Mouse (Mus musculus): ENCODE measurements around the gene Lactbl1.

The Lactbl1 gene

DNA sequence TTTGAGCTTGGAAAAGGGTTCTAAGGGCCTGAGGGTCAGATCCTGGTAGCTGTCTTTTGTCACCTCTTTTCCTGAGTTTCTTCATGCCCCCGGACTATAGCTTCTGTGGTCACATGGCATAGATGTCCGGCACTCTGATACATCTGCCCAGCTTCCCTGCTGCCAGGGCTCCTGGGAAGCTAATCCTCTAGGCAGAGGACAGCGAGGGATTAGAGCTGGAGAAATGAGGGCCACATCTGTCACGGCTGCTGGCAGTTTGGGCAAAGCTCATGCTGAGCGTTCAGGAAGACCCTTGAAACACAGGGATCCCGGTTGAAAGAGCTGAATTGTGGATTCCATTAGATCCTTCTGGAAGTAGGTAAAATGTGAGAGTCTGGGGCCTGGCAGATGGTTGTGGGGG lies at the start of gene Lactbl1:
TSS of gene Lactbl1 (plus strand) at position 234 of the 400 bp plus-strand sequence.
- DNase-seq, result no peak

DNA sequence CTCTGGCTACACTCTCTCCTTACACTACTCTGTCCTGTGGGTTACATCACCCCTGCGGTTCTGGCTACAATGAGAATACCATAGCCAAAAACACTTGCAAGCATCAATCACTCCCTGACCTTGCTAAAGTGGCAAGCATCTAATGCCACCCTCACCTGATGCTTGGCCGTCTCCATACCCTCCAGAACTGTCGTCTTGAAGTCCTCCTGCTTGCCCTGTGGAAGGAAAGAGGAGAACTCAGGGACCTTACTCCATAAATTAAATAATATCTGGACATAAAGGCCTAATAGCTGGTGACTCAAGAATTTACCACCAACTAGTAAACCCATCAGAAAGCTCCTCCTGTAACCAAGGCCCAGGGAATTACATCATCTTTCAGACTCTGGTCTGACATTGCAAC lies 40.5 kb upstream of the Lactbl1 start:
- no peak for DNase-seq

DNA sequence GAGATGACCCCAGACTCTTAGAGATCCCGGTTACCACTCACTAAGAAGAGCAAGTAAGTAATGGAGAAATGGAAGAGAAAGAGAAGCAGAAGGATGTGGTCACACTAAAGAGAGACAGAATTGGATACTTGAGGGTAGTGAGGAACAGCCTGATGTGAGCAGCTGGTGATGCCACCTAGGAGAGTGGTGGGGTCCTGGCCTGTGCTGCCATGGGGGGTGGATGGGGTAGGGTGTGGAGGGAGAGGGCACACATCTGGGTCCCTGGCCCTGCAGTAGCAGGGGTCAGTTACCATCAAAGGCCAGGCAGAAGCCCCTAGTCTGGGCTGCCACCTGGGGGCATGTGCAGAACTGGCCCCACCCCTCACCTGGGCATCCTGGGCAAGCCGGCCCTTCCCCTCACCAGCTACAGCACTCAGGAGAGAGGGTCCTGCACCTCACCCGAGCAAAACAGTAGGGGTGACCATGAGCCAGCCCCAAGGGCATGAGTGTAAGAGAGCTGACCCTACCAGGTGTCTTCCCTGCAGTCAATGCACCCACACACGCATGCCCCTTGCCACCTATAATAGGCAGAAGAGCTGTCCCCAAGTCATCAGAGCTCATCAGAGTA lies 35.1 kb upstream of the Lactbl1 start:
- DNase-seq, result no peak

DNA sequence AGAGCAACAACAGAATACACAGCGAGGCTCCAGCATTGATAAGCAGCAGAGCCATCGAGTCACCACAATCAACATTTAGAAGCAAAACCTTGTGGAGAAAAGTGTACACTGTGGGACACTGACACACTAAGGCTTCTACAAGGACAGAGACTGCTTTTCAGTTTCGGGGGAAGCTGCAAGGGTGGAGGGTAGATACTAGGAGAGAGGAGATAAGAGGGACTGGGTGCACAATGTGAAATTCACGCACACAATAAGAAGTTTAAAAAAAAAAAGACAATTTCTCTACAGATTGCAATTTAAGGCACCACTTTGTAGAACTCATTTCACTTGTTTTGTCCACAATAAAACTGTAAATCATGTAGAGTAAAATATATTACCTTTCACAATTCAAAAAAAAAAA lies 34.4 kb upstream of the Lactbl1 start:
- no peak for DNase-seq

DNA sequence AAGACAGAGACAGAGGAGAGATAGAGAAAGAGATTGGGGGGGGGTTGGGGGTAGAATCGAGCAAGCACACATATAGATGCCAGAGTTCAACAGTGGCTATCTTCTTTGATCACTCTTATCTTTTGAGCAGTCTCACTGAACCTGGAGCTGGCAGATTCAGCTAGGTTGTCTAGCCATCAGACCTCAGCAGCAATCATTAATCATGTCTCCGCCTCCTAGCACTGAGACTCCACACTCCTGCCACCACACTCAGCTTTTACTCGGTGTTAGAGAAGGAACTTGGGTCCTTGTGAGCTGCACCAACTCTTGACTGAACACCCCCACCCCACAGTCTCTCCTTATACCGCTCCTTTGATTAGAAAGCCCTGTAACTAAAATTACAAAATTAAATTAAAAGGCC lies 30.3 kb upstream of the Lactbl1 start:
- DNase-seq, result no peak

DNA sequence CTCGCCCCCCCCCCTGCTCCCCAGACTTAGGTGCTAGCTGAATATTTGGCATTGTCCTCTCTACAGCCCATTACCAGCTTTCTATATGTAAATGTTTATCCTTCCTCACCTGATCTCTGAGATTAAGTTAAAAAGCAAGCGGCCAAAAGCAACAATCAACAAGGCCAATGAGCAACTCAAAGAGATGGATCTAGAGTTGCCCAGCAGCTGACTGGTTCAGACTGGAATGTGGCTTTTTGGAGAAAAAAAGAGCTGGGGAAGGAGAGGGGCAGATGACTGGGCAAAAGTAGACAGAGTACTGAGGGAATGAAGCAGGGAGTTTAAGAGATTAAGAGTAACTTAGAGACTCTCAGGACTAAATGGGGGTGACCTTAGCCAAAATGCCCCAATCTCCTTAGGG lies 28.4 kb upstream of the Lactbl1 start:
- DNase-seq, result no peak

DNA sequence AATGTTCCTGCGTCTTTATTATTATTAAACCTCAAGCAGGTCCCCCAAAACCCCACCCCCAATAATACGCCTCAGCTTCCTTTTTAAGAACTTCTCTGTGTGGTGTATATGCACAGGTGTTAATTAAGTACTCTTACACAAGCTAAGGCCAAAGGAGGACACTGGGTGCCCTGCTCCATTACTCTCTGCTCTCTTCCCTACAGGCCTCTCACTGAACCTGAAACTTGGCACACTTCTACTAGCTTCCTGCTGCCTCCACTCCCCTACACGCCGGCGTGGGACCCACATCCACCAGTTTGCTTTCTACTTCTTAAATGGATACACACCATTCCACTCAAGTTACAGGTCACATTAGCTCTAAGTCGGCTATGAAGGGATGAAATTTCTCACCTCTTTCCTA lies 27.2 kb upstream of the Lactbl1 start:
- DNase-seq, result no peak

DNA sequence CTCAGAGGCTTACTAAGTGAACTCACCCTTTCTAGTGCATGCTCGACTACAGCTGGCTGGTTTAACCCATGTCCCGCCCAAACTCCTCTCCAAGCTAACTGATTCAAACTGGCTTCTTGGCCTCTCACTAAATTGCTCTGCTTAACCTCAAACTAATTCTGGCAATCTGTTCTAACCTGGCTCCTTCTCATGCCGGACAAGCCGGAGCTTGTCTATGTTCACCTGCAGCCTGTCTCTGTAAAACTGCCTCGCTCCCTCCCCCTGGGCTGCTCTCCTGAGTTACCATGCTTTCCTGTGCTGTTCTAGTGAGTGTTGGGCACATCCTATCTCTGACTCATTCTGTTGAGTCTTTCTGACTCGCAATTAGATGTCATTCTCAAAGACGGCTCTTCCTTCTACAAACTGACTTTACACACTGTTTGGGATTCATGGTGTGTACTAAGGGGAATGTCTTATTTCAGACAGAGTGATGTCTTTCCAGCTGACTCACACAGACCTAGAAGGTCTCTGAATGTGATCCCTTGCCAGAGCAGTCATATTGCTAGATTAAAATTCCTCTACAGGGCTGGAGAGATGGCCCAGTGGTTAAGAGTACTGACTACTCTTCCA lies 24.0 kb upstream of the Lactbl1 start:
- DNase-seq, result no peak

DNA sequence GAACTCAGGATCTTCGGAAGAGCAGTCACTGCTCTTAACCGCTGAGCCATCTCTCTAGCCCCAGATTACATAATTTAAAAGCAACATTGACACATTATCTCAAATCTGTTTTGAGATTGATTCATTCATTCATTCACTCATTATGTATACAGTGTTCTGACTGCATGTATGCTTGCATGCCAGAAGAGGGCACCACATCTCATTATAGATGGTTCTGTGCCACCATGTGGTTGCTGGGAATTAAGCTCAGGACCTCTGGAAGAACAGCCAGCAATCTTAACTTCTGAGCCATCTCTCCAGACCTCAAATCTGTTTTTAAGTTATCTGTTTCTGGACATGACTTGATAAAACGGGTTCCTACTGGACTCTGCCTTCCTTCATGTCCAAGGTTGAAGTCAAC lies 22.6 kb upstream of the Lactbl1 start:
- no peak for DNase-seq

DNA sequence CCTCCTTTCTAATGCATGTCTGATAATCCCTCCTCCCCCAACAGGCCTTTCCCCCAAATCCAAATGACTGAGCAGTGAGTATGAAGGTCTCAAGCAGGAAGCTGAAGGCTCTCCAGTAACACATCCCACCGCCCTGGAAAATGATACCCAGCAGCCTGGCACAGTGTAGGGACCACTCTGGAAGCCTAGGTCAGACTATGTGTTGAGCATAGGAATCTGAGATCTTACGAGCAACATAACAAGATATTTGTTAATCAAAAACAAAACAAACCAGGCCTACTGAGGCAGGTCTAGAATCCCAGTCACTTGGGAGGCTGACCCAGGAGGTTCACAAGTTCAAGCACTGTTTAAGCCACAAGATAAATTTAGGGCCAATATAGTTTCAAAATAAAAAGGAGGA lies 21.9 kb upstream of the Lactbl1 start:
- DNase-seq, result no peak

DNA sequence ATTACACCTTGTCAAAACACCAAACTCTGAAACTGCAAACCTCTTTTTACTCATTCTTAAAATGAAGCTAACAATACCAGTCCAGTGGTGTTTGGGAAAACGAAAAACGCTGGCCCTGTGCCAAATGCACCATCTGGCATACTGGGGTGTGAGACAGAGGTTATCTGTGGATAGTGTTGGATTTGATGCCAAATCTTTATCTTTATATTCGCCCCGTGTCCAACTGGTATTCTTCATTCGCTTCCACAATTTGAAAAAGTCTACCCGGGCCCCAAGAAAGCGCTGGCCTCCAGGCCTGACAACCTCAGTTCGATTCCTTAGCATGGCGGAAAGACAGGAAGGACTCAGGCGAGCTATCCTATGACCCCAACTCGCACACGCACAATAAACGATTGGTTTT lies 20.9 kb upstream of the Lactbl1 start:
- peak; percentile 31 for DNase-seq

DNA sequence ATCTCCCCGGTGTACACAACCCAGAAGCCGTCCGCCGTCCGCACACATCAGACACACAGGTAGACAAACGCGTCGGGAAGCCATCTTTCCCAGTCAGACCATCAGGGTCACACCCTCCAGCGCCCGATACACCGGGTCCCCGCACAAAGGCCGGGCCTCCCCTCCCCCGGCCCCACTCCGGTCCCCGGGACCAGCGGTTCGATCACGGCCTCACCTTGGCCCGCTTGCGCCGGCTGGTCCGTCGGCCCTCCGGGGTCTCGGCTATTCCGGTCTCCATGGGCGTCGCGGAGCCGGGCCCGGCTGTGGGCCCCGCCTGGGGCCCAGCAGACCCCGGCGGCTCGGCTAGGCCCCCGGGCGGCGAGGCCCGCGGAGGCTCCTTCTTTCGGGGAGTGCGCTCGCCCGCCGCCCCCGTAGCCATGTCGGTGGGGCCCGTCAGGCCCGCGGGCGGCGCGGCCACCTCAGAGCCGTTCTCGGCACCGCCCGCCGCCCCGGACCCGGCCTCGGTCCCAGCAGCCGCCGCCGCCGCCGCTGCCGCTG lies 20.3 kb upstream of the Lactbl1 start:
- DNase-seq, result no peak

DNA sequence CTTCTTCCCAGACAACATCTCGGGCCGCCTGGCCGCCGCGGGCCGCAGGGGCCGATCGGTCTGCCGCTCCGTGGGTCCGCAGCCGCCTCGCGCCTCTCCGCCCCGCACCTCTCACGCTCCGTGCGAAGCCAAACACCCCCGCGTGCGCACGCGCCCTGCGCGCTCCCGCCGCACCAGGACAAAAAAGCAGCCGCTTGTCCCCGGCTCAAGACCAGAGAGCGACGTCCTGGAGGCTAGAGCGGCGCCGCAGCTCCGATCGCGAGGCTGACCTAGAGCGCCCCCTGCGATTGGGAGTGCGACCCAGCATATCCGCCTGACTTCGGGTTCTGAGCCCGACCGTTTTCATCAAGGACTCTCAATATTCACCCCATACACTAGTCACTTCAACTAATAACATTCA lies 19.9 kb upstream of the Lactbl1 start, which contains the start of gene Kdm1a:
TSS of gene Kdm1a (minus strand) at position 156 of the 400 bp plus-strand sequence.
- peak; percentile 93 for DNase-seq

DNA sequence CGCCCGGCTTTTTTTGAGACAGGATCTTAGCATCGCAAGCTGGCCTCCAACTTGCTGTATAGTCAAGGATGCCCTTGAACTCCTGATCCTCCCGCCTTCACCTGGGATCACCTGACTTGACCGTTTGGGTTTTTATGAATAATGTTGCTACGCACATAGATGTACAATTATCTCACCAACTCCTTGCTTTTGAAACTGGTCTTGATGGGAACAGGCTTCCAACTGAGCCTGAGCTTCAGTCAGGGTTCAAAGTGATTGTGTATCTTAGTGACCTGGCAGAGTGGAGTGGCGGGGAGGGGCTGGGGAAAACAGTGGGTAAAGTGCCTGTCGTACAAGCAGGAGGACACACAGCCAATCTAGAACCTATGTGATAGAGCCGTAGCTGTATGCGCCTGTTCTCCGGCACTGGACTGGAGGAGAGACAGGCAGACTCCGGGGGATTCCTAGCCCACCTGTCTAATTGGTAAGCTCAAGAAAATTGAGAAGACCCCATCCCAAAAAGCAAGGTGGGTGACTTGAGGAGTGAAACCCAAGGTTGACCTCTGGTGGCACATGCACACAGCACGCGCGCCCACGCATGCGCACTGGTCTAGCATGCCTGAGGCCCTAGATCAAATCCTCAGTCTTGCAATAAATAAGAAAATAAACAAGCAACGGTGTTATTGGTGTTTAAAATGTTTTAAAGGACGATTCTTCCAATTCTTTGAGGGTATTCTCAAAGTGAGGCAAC lies 16.5 kb upstream of the Lactbl1 start:
- DNase-seq, result no peak

DNA sequence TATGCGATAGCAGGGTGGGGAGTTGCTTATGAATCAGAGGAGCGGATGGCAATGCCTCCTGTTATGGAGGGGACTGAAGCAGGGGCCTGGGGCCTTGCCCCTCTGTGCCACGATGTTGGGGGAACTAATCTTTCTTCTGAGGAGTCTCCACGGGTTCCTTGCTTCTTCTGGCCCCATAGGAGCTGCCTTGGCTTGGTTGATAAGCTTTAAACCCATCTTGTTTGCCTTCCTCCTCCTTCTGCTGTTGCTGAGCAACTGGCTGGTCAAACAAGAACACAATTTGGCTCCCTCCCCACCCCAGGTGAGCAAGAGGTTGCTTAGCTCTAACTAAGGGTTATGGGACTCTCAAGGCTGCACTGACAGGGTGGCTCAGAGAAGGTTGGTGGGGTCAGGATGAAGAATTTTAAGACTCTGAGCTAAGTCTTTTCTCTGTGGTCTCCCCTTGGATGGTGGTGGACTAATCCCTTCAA lies 12.0 kb upstream of the Lactbl1 start, which contains the start of gene Tex46:
TSS of gene Tex46 (plus strand) at position 51 of the 470 bp plus-strand sequence.
- DNase-seq, result no peak

DNA sequence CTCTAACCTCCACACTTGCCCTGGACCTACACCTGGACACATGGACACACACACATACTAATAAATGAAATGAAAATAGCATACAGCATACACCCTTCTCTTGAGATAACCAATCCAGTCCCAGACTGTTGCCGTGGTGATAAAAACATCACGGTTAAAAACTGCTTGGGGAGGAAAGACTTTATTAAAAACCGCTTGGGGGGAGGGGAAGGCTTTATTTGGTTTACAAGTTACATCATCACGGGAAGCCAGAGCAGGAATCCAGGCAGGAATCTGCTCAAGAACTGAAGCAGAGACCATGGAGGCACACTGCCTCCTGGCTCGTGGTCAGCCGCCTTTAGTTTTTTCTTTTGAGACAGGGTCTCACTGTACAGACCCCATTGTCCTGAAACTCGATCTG lies 8.8 kb upstream of the Lactbl1 start:
- no peak for DNase-seq

DNA sequence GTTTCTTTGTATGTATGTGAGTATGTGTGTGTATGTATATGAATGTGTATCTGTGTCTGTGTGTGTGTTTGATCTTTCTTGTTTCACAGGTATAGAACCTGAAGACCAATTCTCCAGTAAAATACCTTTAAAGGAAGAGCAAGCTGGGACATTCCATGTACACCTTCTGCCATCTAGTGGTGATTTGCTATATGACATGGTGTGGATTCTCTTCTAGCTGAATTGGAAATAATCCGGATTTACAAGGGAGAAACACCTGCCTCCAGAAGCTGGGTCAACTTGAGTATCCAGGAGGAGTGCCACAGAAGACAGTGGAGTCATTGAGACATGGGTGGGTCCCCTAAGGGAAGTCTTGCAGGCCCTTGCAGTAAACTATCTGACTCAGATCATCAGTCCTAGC lies 1.1 kb upstream of the Lactbl1 start:
- DNase-seq, result peak; percentile 35

DNA sequence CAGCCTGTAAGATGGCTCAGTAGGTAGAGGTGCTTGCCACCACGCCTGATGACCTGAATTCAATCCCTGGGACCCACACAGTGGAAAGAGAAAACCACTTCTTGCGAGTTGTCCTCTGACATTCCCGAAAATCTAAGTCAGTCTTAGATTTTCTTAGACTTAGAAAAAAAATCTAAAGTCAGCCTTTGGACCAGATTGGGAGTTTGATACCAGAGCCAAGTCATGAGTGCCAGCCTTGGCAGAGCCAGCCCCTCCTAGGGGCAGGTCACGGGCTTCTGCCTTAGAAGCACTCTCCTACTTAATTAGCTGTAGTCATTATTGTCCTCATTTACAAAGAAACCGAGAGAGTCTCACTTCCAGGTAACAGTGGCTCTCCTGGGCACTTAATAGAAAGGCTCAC lies 465 bp upstream of the Lactbl1 start:
- no peak for DNase-seq

DNA sequence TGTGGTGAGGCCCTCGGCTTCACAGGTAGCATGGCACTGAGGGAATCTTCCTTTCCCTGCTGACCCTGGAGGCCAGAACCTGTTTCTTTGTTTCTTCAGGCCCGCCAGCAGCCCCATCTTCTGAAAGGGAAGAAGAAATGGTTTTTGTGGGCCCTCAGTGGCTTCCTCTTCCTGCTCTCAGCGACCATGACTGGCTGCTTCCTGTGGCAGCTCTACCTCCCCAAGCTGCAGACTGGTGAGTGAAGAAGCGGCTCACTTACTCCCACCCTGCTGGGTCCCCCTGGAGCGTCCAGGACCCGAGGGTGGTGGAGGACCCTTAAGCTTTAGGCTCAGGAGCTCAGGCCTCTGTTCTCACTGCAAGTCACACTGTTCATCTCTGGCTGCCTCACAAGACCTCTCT lies 4.2 kb downstream of the Lactbl1 start:
- no peak for DNase-seq

DNA sequence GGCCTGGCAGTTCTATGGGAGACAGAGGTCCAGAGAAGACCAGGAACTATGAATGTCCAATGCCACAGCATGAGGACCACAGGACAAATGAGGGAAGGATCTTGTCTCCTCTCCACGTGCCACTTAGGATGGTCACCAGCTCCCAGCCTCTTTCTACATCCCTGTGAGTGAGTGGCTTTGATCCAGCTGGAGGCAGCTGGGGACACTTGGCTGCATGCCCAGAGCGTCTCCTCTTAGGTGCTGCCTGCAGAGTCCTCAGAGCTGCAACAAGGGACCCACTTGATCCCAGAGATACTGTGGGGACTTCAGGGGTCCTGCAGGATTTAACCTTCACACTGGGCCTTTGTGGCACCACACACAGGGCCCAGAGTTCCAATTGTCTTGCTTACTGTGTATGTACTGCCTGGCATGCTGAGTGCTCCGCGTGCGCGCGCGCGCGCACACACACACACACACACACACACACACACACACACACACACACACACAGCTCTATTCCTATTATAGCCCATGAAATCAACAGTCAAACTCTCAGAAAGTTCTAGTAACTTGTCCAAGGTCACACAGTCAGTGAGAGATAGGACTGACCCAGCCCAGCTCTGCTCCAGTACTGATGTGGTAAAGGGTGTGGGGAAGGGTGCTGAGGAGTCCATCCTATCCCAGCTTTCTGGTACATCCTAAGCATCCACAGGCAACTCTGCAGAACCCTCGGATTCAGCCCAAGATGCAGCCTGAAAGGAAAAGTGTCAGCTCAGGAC lies 9.0 kb downstream of the Lactbl1 start:
- DNase-seq, result no peak

DNA sequence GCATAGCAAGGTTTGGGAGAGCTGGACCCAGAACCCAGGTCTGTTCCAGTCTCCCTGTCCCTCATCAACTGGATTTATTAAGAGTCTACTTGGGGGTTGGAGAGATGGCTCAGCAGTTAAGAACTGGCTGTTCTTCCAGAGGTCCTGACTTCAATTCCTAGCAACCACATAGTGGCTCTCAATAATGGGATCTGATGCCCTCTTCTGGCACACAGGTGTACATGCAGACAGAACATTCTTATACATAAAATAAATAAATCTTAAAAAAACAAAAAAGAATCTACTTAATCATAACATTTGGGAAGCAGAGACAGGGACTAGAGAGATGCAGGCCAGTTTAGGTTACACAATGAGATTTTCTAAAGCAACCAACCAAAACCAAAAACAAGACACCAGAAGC lies 13.6 kb downstream of the Lactbl1 start:
- DNase-seq, result no peak

DNA sequence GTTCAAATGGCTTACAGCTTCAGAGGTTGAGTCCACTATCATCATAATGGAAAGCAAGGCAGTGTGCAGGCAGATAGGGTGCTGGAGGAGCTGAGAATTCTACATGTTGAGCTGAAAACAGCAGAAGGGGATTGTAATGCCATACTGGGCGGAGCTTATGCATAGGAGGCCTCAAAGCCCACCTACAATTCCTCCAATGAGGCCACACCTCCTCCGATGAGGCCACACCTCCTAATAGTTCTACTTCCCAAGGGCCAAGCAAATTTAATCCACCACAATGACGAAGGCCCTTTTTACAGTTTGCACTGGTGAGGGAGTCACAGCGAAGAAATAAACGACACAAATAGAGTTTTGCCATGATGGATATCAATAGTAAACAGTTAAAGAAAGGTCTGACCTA lies 14.1 kb downstream of the Lactbl1 start:
- DNase-seq, result no peak

DNA sequence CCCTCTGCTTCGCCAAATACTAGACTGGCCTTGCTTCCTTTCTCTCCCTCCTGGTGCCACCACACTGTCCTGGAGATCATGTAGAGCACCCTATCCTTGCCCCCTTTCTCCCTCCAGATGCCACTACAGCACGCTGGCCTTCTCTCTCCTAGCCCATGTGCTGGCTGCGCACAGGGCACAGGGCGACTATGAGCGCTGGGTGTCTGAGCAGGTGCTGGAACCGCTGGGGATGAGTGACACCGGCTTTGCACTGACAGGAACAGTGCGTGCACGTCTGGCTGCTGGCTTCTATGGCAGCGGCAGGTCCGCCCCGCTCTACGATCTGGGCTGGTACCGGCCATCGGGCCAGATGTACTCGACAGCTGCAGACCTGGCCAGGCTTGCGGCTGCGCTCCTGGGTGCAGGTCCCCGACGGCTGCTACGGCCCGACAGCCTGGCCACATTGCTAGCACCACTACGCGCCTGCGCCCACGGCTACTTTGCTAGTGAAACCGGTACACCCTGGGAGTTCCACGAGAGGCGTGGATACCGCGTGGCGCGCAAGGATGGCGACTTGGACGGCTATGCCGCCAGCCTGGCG lies 14.7 kb downstream of the Lactbl1 start:
- no peak for DNase-seq
